8 mouse cellular contexts compared by ENCODE assay signal in genomic region chr3:27689149-27689865, GRCm38 (mm10). TPM values are rescaled to one million over a fixed set of nuclear protein-coding genes. Genes with fewer than 3 reads are reported as not detected.
A peak's percentile ranks its signal among the peaks of the same experiment; 100 is the strongest.
DNase-seq lines count a peak whose midpoint lies in the region; ATAC-seq lines count a peak whose summit lies in the region.
"Had no signal": no experiment of that assay in that cellular context is flagged by ENCODE, and none has a peak within 500 bp of the region (broad histone marks: within the 10 kb centered on the region; RNA-seq: fewer than 3 reads in every experiment).

No protein-coding gene starts in this region.

- H3K36me3 ChIP-seq in lung, embryonic 16.5 days (ENCODE audit: control insufficient read depth, insufficient read depth, low read length): no peaks in the 10 kb centered on the region; the same call in 1 of the 2 replicates

- H3K27ac ChIP-seq in lung, embryonic 16.5 days (ENCODE audit: low read length): peak overlapping the region; percentile 95
- H3K27ac ChIP-seq: limb, embryonic 13.5 days had no signal

- no peaks in the 10 kb centered on the region for H3K27me3 ChIP-seq in lung, embryonic 16.5 days (ENCODE audit: control insufficient read depth, insufficient read depth, low read depth, low read length)
- H3K27me3 ChIP-seq: limb, embryonic 13.5 days had no signal

- peaks cover 79% of the 10 kb centered on the region for H3K4me1 ChIP-seq in lung, embryonic 16.5 days (replicated peaks; ENCODE audit: control insufficient read depth, insufficient read depth, low read length)

- H3K9me3 ChIP-seq in lung, embryonic 16.5 days (ENCODE audit: control insufficient read depth, low read length): no peaks in the 10 kb centered on the region

- ATAC-seq in lung, embryonic 16.5 days (ENCODE audit: low read depth): peak; percentile 77

- peak; percentile 71 for DNase-seq in 3134 (ENCODE audit: extremely low read depth, insufficient read length, low spot score)
- DNase-seq in 416B (ENCODE audit: low read depth): peak; percentile 93
- peak; percentile 97 for DNase-seq in cerebellum, postnatal 14 days
- DNase-seq in heart, postnatal 36 days: peak; percentile 67 to 70
- DNase-seq in right cerebral cortex, postnatal 14 days: no peak
- DNase-seq in embryo, embryonic 10.5 days (ENCODE audit: low spot score): no peak

- H3K4me2 ChIP-seq in lung, embryonic 16.5 days (ENCODE audit: low read depth, low read length): peak overlapping the region; percentile 52
- H3K4me2 ChIP-seq: limb, embryonic 13.5 days had no signal

- 0 out of 2 replicates have a peak overlapping the region, but pooled peaks have one; percentile 16 for H3K9ac ChIP-seq in lung, embryonic 16.5 days (ENCODE audit: low read length)
- H3K9ac ChIP-seq: limb, embryonic 13.5 days had no signal

- H3K4me3 ChIP-seq in lung, embryonic 16.5 days (ENCODE audit: low read length): no peak overlapping the region
- H3K4me3 ChIP-seq: limb, embryonic 13.5 days had no signal

- intact Hi-C loops in heart, postnatal 36 days (cut with DNase I): no loop called here

- 37% methylated on average over 12 of the region's 12 CpGs for WGBS in lung, embryonic 16.5 days

RNA-seq across cellular contexts. Expression of gene Fndc3b, which starts 21.8 kb away (rescaled TPM):
- 10 to 100 TPM; 58.3 to 58.7 TPM for total RNA-seq in heart, postnatal 36 days (2021)
- 36.3 and 36.9 TPM in 2 replicates for polyA plus RNA-seq in lung, embryonic 16.5 days (2015; fragmentation: Nextera tagmentation; extraction: Ambion mirVana)

Comparison
In these comparisons a context has a peak if more than half of its experiments do, and no peak if none do; other contexts are left out.
1. DNase-seq: peak in 3134 (single experiment), 416B (single experiment), cerebellum, postnatal 14 days (2 of 2) and heart, postnatal 36 days (2 of 2); none in right cerebral cortex, postnatal 14 days (single experiment) and embryo, embryonic 10.5 days (single experiment).